Mouse (Mus musculus): Measurements from ENCODE around the gene Bves. TPM values are rescaled to one million over a fixed set of nuclear protein-coding genes. Genes with fewer than 3 reads are reported as not detected.
A peak's percentile ranks its signal among the peaks of the same experiment; 100 is the strongest.

Bves gene
- polyA plus RNA-seq, 1 experiment from 2014 or later, result 0.64 TPM

DNA sequence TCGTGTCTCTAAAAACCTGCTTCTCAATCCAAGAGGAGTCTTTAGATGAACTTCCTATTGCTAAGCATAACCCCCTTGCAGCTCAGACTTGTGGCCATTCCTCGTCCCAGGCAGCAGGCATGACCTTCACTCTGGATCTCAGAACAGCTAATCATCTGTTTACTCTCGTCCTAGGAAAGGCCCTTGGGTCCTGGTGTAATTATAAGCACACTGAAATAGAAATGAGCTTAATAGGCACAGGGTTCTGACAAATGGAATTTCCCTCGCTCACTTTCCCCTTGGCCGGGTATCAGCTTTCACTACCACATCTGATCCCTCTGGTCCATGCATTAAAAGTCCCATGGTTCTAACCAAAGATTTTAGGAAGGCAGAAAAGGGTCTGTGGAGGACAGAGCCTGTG, 27.8 kb downstream of the Bves start:
- H3K9me3 ChIP-seq, result no peaks in the 10 kb centered on the region
- H3K4me3 ChIP-seq, result no peak overlapping the region
- peaks cover 11% of the 10 kb centered on the region; the same call in 1 of the 2 replicates for H3K4me1 ChIP-seq
- 30% methylated on average over 5 of the region's 5 CpGs for WGBS
- no peak overlapping the region for H3K9ac ChIP-seq (replicated peaks)
- ATAC-seq (replicated peaks), result 0 out of 2 replicates have a peak, but pooled peaks have one; percentile 15
- no peaks in the 10 kb centered on the region for H3K27me3 ChIP-seq
- H3K4me2 ChIP-seq (replicated peaks), result no peak overlapping the region
- no peak overlapping the region for H3K27ac ChIP-seq (replicated peaks)
- no peaks in the 10 kb centered on the region for H3K36me3 ChIP-seq

DNA sequence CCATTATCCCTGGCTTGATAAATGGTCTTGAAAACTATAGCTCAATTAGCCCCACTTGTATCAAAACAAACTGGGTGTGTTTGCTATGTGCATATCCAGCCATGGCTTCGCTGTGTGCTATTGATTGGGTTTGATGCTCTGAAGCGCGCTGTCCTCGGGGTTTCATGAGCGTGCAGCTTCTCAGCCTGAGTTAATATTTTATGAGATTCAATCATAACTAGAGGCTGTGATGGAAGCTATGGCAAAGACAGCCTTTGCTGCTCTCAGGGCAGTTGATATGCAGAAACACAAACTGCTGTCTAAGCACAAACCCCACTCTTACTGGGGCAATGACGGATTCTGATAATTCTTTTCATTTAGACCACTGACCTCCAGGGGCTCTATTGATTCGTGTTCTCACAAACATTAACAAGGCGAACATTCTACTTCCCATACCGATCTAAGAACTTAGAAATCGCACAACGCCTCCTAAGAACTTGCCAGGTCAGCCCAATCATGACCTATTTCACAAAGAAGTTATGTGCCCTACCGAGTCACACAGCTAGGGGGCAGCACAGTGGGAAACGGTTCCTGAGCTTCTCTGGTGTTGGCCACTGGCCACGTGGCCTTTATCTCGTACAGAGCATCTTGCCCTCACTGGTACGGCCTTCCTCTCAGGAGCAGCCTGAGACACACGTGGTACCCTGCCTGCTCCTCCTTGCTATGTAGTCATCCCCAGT, 31.6 kb downstream of the Bves start:
- no peak overlapping the region for H3K27ac ChIP-seq (replicated peaks)

DNA sequence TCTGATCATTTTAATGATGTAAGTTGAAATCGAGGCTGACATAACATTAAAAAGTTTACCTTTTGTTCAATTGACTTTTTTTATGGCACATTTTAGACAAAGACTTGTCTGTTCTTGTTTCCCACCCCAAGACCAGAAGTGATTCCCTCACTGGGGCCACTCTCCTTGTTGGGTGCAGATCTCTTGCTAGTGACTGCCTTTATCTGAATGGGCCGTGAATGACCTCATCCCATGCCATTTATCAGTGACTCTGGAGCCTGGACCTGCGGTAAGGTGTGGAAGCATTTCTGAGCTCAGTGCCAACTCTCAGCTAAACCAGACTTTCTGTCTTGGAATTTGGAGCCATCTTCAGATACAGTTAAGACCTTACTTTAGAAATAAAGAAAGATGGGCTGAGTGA, 34.1 kb downstream of the Bves start:
- Histone ChIP-seq H3K9ac (replicated peaks) (no peak overlapping the region), H3K4me2 (replicated peaks) (no peak overlapping the region), H3K4me1 (no peaks in the 10 kb centered on the region), H3K9me3 (no peaks in the 10 kb centered on the region), H3K4me3 (no peak overlapping the region), H3K27ac (replicated peaks) (no peak overlapping the region), H3K27me3 (no peaks in the 10 kb centered on the region), H3K36me3 (no peaks in the 10 kb centered on the region)
- no peak for ATAC-seq (replicated peaks)
- 86% methylated on average over 3 of the region's 3 CpGs for WGBS

More for the DNA sequence above, 31.6 kb downstream of the Bves start:
- Histone ChIP-seq H3K9me3 (no peaks in the 10 kb centered on the region), H3K9ac (replicated peaks) (no peak overlapping the region), H3K4me2 (replicated peaks) (no peak overlapping the region), H3K36me3 (no peaks in the 10 kb centered on the region), H3K27me3 (no peaks in the 10 kb centered on the region), H3K4me3 (no peak overlapping the region), H3K4me1 (peaks cover 11% of the 10 kb centered on the region; the same call in 1 of the 2 replicates)
- 92% methylated on average over 17 of the region's 17 CpGs for WGBS
- ATAC-seq (replicated peaks), result no peak

DNA sequence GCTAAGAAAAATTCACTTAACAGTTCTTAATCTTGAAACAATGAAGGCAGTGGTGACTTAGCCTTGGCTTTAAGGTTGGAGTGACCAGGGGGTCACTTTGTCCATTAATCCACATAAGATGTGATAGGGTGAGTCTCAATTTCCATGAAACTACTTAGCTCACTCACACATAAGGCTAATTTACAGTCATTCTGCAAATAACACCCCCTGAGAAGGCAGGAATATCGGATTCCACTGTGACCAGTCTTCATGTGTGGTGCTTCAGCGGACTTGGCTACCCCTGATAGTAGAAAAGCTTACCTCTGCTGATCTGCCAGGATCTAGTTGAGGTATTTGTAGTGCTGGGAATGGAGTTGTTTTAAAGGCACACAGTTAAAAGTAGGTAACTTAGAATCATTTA, 35.0 kb downstream of the Bves start:
- no peak for ATAC-seq (replicated peaks)
- WGBS, result 84% methylated on average over 2 of the region's 2 CpGs
- Histone ChIP-seq H3K9ac (replicated peaks) (no peak overlapping the region), H3K4me1 (no peaks in the 10 kb centered on the region), H3K4me3 (no peak overlapping the region), H3K36me3 (no peaks in the 10 kb centered on the region), H3K9me3 (no peaks in the 10 kb centered on the region), H3K27ac (replicated peaks) (no peak overlapping the region), H3K4me2 (replicated peaks) (no peak overlapping the region), H3K27me3 (no peaks in the 10 kb centered on the region)

DNA sequence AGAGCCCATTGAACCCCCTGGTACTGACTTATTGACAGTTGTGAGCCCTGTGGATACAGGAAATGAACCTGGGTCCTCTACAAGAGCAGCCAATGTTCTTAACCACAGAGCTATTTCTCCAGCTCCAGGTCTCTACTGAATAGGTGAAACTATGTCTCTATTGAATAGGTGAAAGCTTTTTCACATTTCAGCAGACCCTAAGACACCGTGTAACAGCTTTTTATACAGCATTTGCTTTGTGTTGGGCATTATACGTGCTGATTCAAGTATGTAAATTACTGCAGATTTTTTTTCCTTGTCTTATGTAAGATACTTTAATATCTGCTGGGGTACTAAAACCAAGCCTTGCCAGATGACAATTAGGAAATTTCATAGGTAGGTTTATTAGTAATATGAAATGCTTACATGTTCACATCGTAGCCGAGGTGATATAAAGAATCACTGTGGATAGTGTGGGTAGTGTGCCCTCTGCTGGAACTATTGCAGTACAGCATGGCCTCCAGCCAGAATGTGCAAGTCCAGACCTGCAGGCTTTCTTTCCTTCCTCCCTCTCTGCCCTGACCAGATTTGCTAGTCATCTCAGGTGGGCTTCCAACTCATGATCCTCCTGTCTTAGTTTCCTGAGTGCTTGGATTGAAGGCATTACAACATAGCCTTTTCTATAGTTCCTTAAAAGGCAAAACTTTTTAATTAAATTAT, 37.6 kb downstream of the Bves start:
- Histone ChIP-seq H3K36me3 (no peaks in the 10 kb centered on the region), H3K4me3 (no peak overlapping the region), H3K9me3 (no peaks in the 10 kb centered on the region), H3K4me1 (no peaks in the 10 kb centered on the region), H3K9ac (replicated peaks) (no peak overlapping the region), H3K27ac (replicated peaks) (no peak overlapping the region), H3K27me3 (no peaks in the 10 kb centered on the region), H3K4me2 (replicated peaks) (no peak overlapping the region)
- 44% methylated on average over 4 of the region's 4 CpGs for WGBS
- peak; percentile 86 for ATAC-seq (replicated peaks)

DNA sequence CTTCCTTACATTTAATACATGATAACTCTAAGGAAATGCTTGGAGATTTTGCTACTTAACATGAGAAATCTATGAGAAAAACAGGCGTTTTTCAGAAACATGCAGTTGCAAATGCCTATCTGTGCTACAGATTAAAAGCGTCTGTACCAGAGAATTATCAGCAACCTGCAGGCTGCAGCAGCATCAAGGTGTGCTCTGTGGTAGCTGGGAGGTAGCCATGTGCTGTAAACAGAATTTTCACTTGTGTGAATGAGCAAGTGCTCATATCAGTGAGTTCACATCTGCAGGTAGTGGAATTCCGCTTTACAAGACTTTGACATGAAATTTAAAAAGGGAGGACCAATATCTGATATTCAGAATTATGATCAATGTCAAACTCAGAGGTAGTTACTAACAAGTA, 42.7 kb downstream of the Bves start:
- Histone ChIP-seq H3K4me3 (no peak overlapping the region), H3K9ac (replicated peaks) (no peak overlapping the region), H3K36me3 (no peaks in the 10 kb centered on the region), H3K4me2 (replicated peaks) (no peak overlapping the region), H3K9me3 (no peaks in the 10 kb centered on the region), H3K27me3 (no peaks in the 10 kb centered on the region), H3K27ac (replicated peaks) (no peak overlapping the region), H3K4me1 (no peaks in the 10 kb centered on the region)
- 89% methylated on average over 3 of the region's 3 CpGs for WGBS
- ATAC-seq (replicated peaks), result no peak

DNA sequence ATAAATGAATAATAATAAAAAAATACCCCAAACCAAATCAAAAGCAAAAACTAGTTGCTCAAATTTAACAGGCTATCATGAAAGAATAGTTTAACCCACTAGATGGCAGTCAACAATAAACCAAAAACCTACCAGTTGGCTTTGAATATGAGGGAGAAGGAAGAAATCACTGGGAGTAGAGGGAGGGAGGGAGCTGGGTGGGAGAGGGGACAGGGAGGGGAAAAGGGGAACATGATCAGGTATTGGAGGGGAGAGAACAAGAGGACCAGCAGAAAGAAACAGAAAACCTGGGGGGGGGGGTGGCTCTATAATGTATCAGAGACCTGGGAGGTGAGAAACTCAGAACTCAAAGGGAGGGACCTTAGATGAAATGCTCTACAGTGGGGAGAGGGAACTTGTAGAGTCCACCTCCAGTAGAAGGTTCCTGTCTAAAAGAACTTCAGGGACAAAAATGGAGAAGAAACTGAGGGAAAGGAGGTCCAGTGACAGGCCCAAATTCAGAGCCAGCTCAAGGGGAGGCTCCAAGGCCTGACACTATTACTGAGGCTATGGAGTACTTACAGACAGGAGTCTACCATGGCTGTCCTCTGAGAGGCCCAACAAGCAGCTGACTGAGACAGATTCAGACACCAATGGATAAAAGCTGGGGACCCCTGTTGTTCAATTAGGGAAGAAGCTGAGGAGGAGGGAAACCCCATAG, 46.5 kb downstream of the Bves start:
- peak; percentile 68 for ATAC-seq (replicated peaks)
- no peaks in the 10 kb centered on the region for H3K4me1 ChIP-seq
- no peak overlapping the region for H3K4me3 ChIP-seq
- H3K9ac ChIP-seq (replicated peaks), result no peak overlapping the region
- H3K9me3 ChIP-seq, result no peaks in the 10 kb centered on the region
- H3K27ac ChIP-seq (replicated peaks), result no peak overlapping the region
- no peaks in the 10 kb centered on the region for H3K36me3 ChIP-seq
- no peak overlapping the region for H3K4me2 ChIP-seq (replicated peaks)
- H3K27me3 ChIP-seq, result no peaks in the 10 kb centered on the region

DNA sequence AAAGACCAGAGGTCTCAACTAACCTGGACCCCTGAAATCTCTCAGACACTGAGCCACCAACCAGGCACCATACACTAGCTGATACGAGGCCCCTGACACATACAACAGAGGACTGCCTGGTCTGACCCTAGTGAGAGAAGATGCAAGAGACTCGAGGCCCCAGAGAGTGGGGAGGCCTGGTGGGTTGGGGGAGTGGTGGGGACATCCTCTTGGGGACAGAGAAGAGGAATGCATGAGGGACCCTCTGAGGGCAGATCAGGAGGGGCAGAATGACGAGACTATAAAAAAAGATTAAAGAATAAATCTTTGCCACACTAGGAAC, 47.0 kb downstream of the Bves start:
- no peak overlapping the region for H3K27ac ChIP-seq (replicated peaks)
- H3K27me3 ChIP-seq, result no peaks in the 10 kb centered on the region
- no peak overlapping the region for H3K4me3 ChIP-seq
- ATAC-seq (replicated peaks), result peak; percentile 63; the same call in 1 of the 2 replicates
- H3K4me2 ChIP-seq (replicated peaks), result no peak overlapping the region
- no peaks in the 10 kb centered on the region for H3K4me1 ChIP-seq
- no peak overlapping the region for H3K9ac ChIP-seq (replicated peaks)
- H3K36me3 ChIP-seq, result no peaks in the 10 kb centered on the region
- no peaks in the 10 kb centered on the region for H3K9me3 ChIP-seq
- 60% methylated on average over 3 of the region's 3 CpGs for WGBS

DNA sequence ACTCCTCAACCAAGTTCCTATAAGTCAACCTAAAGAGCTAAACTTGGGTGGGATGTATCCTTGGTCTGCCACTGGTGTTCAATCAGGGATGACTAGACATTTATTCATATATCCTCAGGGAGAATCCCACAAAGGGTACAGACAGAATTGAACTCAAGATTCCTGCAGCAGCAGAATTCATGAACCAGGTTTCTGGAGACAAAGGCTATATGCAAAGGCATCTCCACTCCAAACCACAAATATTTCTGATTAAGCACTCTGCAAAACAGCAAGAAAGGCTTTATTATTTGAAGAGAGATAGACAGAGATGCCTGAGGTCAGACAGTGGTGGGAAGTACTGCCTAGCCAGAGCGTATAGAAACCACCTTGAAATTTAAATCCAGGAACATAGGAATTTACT, 62.6 kb downstream of the Bves start:
- Histone ChIP-seq H3K9ac (replicated peaks) (no peak overlapping the region), H3K36me3 (no peaks in the 10 kb centered on the region), H3K27me3 (no peaks in the 10 kb centered on the region), H3K4me1 (no peaks in the 10 kb centered on the region), H3K9me3 (no peaks in the 10 kb centered on the region), H3K4me3 (no peak overlapping the region), H3K27ac (replicated peaks) (no peak overlapping the region), H3K4me2 (replicated peaks) (no peak overlapping the region)
- 86% methylated on average over 1 of the region's 1 CpGs for WGBS
- no peak for ATAC-seq (replicated peaks)

DNA sequence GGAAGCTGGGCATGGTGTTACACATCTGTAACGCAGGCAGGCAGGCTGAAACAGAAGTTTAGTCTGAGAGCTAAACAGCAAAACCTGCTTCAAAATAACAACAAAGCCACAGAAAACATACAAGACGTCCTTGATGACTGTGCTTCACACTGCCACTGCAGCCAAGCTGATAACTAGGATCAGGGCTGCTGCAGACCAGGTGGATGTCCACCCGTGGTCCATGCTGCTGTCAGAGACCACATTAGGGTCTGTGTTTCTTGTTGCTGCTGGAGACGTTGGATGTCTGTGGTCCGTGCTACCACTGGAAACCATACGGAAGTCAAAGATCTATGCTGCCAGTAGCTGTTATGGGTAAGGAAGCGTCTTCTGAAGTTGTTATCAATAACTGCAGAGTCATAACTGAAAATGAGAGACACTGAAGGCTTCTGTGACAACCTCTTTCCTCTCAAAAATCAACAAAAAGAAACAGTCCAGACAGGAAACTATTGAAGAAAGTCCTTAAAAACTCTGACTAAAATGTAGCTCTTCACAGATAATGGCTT, 64.2 kb downstream of the Bves start:
- H3K4me2 ChIP-seq (replicated peaks), result no peak overlapping the region
- H3K27ac ChIP-seq (replicated peaks), result no peak overlapping the region
- 91% methylated on average over 7 of the region's 7 CpGs for WGBS
- no peaks in the 10 kb centered on the region for H3K27me3 ChIP-seq
- H3K36me3 ChIP-seq, result no peaks in the 10 kb centered on the region
- no peak overlapping the region for H3K9ac ChIP-seq (replicated peaks)
- no peaks in the 10 kb centered on the region for H3K4me1 ChIP-seq
- H3K9me3 ChIP-seq, result no peaks in the 10 kb centered on the region
- ATAC-seq (replicated peaks), result no peak
- no peak overlapping the region for H3K4me3 ChIP-seq

DNA sequence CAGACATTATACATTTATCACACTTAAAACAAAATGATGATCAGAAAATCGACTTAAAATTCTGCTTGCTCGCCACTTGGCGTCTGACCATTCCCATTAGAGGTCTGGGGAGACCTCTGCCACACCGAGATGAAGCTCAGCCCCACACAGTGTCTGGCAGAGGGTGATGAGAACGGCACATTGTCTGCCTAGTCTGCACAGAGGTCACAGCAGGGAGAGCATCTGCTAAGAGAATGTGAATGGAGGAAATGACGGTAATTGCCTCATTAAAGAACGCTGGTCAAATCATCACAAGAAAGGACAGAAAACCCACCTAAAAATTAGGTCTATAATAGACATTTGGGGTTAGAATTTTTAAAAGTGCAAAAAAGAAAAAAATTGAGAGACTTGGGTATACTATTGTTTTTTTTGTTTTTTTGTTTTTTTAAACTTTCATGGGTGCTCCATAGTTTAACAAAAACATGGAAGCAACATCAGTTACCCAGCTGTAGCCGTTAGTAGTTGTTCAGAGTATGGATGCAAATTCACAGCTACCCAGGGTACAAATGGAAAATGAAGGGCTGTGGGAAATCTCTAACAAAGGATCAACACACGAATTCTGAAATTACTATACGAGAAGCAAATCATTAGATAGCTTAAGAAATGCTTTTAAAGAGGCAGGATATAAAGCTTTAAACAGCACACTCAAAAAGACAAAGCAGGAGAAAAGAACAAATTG, 75.2 kb downstream of the Bves start:
- Histone ChIP-seq H3K9ac (replicated peaks) (no peak overlapping the region), H3K4me1 (peaks cover 3% of the 10 kb centered on the region), H3K4me3 (no peak overlapping the region), H3K27me3 (no peaks in the 10 kb centered on the region), H3K9me3 (no peaks in the 10 kb centered on the region), H3K4me2 (replicated peaks) (no peak overlapping the region), H3K27ac (replicated peaks) (no peak overlapping the region), H3K36me3 (no peaks in the 10 kb centered on the region)
- ATAC-seq (replicated peaks), result peak; percentile 82
- 8% methylated on average over 10 of the region's 10 CpGs for WGBS

DNA sequence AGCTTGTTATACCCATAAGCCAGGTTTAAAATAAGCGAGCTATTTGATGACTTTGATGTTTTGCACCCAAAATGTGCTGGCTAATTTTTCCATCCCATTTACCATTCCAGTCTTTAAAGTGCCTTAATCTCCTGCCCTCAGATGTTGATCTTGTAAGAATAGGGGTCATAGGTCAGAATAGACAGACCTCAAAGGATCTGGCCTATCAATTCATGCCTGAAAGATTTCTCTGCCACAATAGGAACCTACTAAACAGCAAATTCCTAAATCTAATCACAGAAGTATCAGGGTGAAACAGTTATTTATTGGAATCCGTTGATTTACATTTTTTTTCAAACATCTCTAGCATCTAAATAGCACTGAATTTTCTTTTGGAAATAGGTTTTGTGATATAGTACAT, 76.2 kb downstream of the Bves start:
- Histone ChIP-seq H3K4me3 (no peak overlapping the region), H3K4me1 (peaks cover 3% of the 10 kb centered on the region), H3K9ac (replicated peaks) (no peak overlapping the region), H3K4me2 (replicated peaks) (no peak overlapping the region), H3K36me3 (no peaks in the 10 kb centered on the region), H3K9me3 (no peaks in the 10 kb centered on the region), H3K27ac (replicated peaks) (no peak overlapping the region), H3K27me3 (no peaks in the 10 kb centered on the region)
- WGBS, result 17% methylated on average over 2 of the region's 2 CpGs
- ATAC-seq (replicated peaks), result no peak

Measured in forebrain, embryonic 15.5 days (tissue).